Mouse (Mus musculus): ENCODE measurements around the gene Uts2. TPM values are rescaled to one million over a fixed set of nuclear protein-coding genes. Genes with fewer than 3 reads are reported as not detected.
"Not testable (repeated sequence)": the region's sequence is repeated elsewhere in the genome, so short reads cannot be mapped to it uniquely, and the experiment has no call there.

The Uts2 gene
- polyA plus RNA-seq, 1 experiment from 2014 or later: not detected

- Histone ChIP-seq H3K9ac (ENCODE audit: low read length) (no peak overlapping the region), H3K4me3 (ENCODE audit: control insufficient read depth in 1 of 2, insufficient read depth in 1 of 2, low read depth in 1 of 2, low read length in 2 of 2) (no peak overlapping the region), H3K9me3 (ENCODE audit: control insufficient read depth, low read length) (no peaks in the 10 kb centered on the region), H3K27ac (replicated peaks in 1 of 2; ENCODE audit: control insufficient read depth in 1 of 2, insufficient read depth in 1 of 2, low read depth in 2 of 2, low read length in 2 of 2) (no peak overlapping the region), H3K36me3 (ENCODE audit: control insufficient read depth, insufficient read depth, low read length) (peaks cover 37% of the 10 kb centered on the region), H3K4me2 (ENCODE audit: low read length) (no peak overlapping the region), H3K4me1 (ENCODE audit: control insufficient read depth in 2 of 2, insufficient read depth in 2 of 2, low read length in 2 of 2) (peaks cover 0 to 4% of the 10 kb centered on the region in 2 experiments; a peak in 1 of 4 replicates), H3K27me3 (ENCODE audit: control insufficient read depth, insufficient read depth, low read length) (no peaks in the 10 kb centered on the region)
- 89% methylated on average over 10 of the region's 10 CpGs for WGBS
- ATAC-seq (ENCODE audit: insufficient number of reproducible peaks, insufficient read depth, low FRiP score, low read depth): no peak
These were observed 19.0 kb downstream of the Uts2 start for GRCm38 (mm10) chr4:151015946-151016345.

GRCm38 (mm10) chr4:151017356-151017755 lies 20.5 kb downstream of the Uts2 start:
- not testable (repeated sequence) for ATAC-seq (ENCODE audit: insufficient number of reproducible peaks, insufficient read depth, low FRiP score, low read depth); H3K9ac ChIP-seq (ENCODE audit: low read length); H3K9me3 ChIP-seq (ENCODE audit: control insufficient read depth, low read length); H3K27ac ChIP-seq (replicated peaks in 1 of 2; ENCODE audit: control insufficient read depth in 1 of 2, insufficient read depth in 1 of 2, low read depth in 2 of 2, low read length in 2 of 2); H3K4me2 ChIP-seq (ENCODE audit: low read length); H3K27me3 ChIP-seq (ENCODE audit: control insufficient read depth, insufficient read depth, low read length); H3K4me1 ChIP-seq (ENCODE audit: control insufficient read depth in 2 of 2, insufficient read depth in 2 of 2, low read length in 2 of 2); H3K4me3 ChIP-seq (ENCODE audit: control insufficient read depth in 1 of 2, insufficient read depth in 1 of 2, low read depth in 1 of 2, low read length in 2 of 2)
- WGBS: 83% methylated on average over 1 of the region's 1 CpGs
- peaks cover 47% of the 10 kb centered on the region for H3K36me3 ChIP-seq (ENCODE audit: control insufficient read depth, insufficient read depth, low read length)

- H3K36me3 ChIP-seq (ENCODE audit: control insufficient read depth, insufficient read depth, low read length): peaks cover 37% of the 10 kb centered on the region
- WGBS: 31% methylated on average over 9 of the region's 9 CpGs
- peaks cover 0 to 3% of the 10 kb centered on the region in 2 experiments; a peak in 1 of 4 replicates for H3K4me1 ChIP-seq (ENCODE audit: control insufficient read depth in 2 of 2, insufficient read depth in 2 of 2, low read length in 2 of 2)
- H3K9me3 ChIP-seq (ENCODE audit: control insufficient read depth, low read length): no peaks in the 10 kb centered on the region
- no peak overlapping the region for H3K9ac ChIP-seq (ENCODE audit: low read length)
- no peak for ATAC-seq (ENCODE audit: insufficient number of reproducible peaks, insufficient read depth, low FRiP score, low read depth)
- H3K27me3 ChIP-seq (ENCODE audit: control insufficient read depth, insufficient read depth, low read length): no peaks in the 10 kb centered on the region
- no peak overlapping the region for H3K4me3 ChIP-seq (ENCODE audit: control insufficient read depth in 1 of 2, insufficient read depth in 1 of 2, low read depth in 1 of 2, low read length in 2 of 2)
- H3K27ac ChIP-seq (replicated peaks in 1 of 2; ENCODE audit: control insufficient read depth in 1 of 2, insufficient read depth in 1 of 2, low read depth in 2 of 2, low read length in 2 of 2): no peak overlapping the region
- no peak overlapping the region for H3K4me2 ChIP-seq (ENCODE audit: low read length)
These were observed 27.3 kb downstream of the Uts2 start for GRCm38 (mm10) chr4:151024152-151024551.

GRCm38 (mm10) chr4:151027001-151027400 lies 30.1 kb downstream of the Uts2 start:
- Histone ChIP-seq H3K27me3 (ENCODE audit: control insufficient read depth, insufficient read depth, low read length) (no peaks in the 10 kb centered on the region), H3K4me2 (ENCODE audit: low read length) (no peak overlapping the region), H3K9ac (ENCODE audit: low read length) (no peak overlapping the region), H3K27ac (replicated peaks in 1 of 2; ENCODE audit: control insufficient read depth in 1 of 2, insufficient read depth in 1 of 2, low read depth in 2 of 2, low read length in 2 of 2) (no peak overlapping the region), H3K36me3 (ENCODE audit: control insufficient read depth, insufficient read depth, low read length) (peaks cover 32% of the 10 kb centered on the region), H3K4me3 (ENCODE audit: control insufficient read depth in 1 of 2, insufficient read depth in 1 of 2, low read depth in 1 of 2, low read length in 2 of 2) (no peak overlapping the region), H3K9me3 (ENCODE audit: control insufficient read depth, low read length) (no peaks in the 10 kb centered on the region), H3K4me1 (ENCODE audit: control insufficient read depth in 2 of 2, insufficient read depth in 2 of 2, low read length in 2 of 2) (peaks cover 0 to 3% of the 10 kb centered on the region in 2 experiments; a peak in 1 of 4 replicates)
- WGBS: 45% methylated on average over 6 of the region's 6 CpGs
- ATAC-seq (ENCODE audit: insufficient number of reproducible peaks, insufficient read depth, low FRiP score, low read depth): no peak

GRCm38 (mm10) chr4:151036521-151036920 lies 39.6 kb downstream of the Uts2 start:
- Histone ChIP-seq H3K27me3 (ENCODE audit: control insufficient read depth, insufficient read depth, low read length) (no peaks in the 10 kb centered on the region), H3K36me3 (ENCODE audit: control insufficient read depth, insufficient read depth, low read length) (peaks cover 27% of the 10 kb centered on the region), H3K9ac (ENCODE audit: low read length) (no peak overlapping the region), H3K4me2 (ENCODE audit: low read length) (no peak overlapping the region), H3K4me3 (ENCODE audit: control insufficient read depth in 1 of 2, insufficient read depth in 1 of 2, low read depth in 1 of 2, low read length in 2 of 2) (no peak overlapping the region), H3K27ac (replicated peaks in 1 of 2; ENCODE audit: control insufficient read depth in 1 of 2, insufficient read depth in 1 of 2, low read depth in 2 of 2, low read length in 2 of 2) (no peak overlapping the region), H3K9me3 (ENCODE audit: control insufficient read depth, low read length) (no peaks in the 10 kb centered on the region), H3K4me1 (ENCODE audit: control insufficient read depth in 2 of 2, insufficient read depth in 2 of 2, low read length in 2 of 2) (peaks cover 2 to 4% of the 10 kb centered on the region in 2 experiments; a peak in 2 of 4 replicates)
- 77% methylated on average over 7 of the region's 7 CpGs for WGBS
- no peak for ATAC-seq (ENCODE audit: insufficient number of reproducible peaks, insufficient read depth, low FRiP score, low read depth)

- peaks cover 18% of the 10 kb centered on the region; the same call in 1 of the 2 replicates for H3K36me3 ChIP-seq (ENCODE audit: control insufficient read depth, insufficient read depth, low read length)
- WGBS: 80% methylated on average over 11 of the region's 11 CpGs
- peaks cover 4 to 6% of the 10 kb centered on the region in 2 experiments; a peak in 2 of 4 replicates for H3K4me1 ChIP-seq (ENCODE audit: control insufficient read depth in 2 of 2, insufficient read depth in 2 of 2, low read length in 2 of 2)
- H3K9me3 ChIP-seq (ENCODE audit: control insufficient read depth, low read length): no peaks in the 10 kb centered on the region
- no peak for ATAC-seq (ENCODE audit: insufficient number of reproducible peaks, insufficient read depth, low FRiP score, low read depth)
- H3K4me3 ChIP-seq (ENCODE audit: control insufficient read depth in 1 of 2, insufficient read depth in 1 of 2, low read depth in 1 of 2, low read length in 2 of 2): no peak overlapping the region
- H3K9ac ChIP-seq (ENCODE audit: low read length): no peak overlapping the region
- no peaks in the 10 kb centered on the region for H3K27me3 ChIP-seq (ENCODE audit: control insufficient read depth, insufficient read depth, low read length)
- H3K27ac ChIP-seq (replicated peaks in 1 of 2; ENCODE audit: control insufficient read depth in 1 of 2, insufficient read depth in 1 of 2, low read depth in 2 of 2, low read length in 2 of 2): no peak overlapping the region
- H3K4me2 ChIP-seq (ENCODE audit: low read length): no peak overlapping the region
These were observed 40.9 kb downstream of the Uts2 start for GRCm38 (mm10) chr4:151037800-151038199.

GRCm38 (mm10) chr4:151041506-151041905 lies 44.6 kb downstream of the Uts2 start:
- no peaks in the 10 kb centered on the region for H3K27me3 ChIP-seq (ENCODE audit: control insufficient read depth, insufficient read depth, low read length)
- H3K27ac ChIP-seq (replicated peaks in 1 of 2; ENCODE audit: control insufficient read depth in 1 of 2, insufficient read depth in 1 of 2, low read depth in 2 of 2, low read length in 2 of 2): 0 out of 4 replicates have a peak overlapping the region, but pooled peaks have one; percentile 20 to 34
- ATAC-seq (ENCODE audit: insufficient number of reproducible peaks, insufficient read depth, low FRiP score, low read depth): no peak
- no peak overlapping the region for H3K4me3 ChIP-seq (ENCODE audit: control insufficient read depth in 1 of 2, insufficient read depth in 1 of 2, low read depth in 1 of 2, low read length in 2 of 2)
- WGBS: 55% methylated on average over 5 of the region's 5 CpGs
- peak overlapping the region; percentile 21; the same call in 1 of the 2 replicates for H3K9ac ChIP-seq (ENCODE audit: low read length)
- peaks cover 7 to 21% of the 10 kb centered on the region in 2 experiments for H3K4me1 ChIP-seq (ENCODE audit: control insufficient read depth in 2 of 2, insufficient read depth in 2 of 2, low read length in 2 of 2)
- H3K36me3 ChIP-seq (ENCODE audit: control insufficient read depth, insufficient read depth, low read length): peaks cover 13% of the 10 kb centered on the region
- 0 out of 2 replicates have a peak overlapping the region, but pooled peaks have one; percentile 26 for H3K4me2 ChIP-seq (ENCODE audit: low read length)
- no peaks in the 10 kb centered on the region for H3K9me3 ChIP-seq (ENCODE audit: control insufficient read depth, low read length)

- H3K9ac ChIP-seq (ENCODE audit: low read length): peak overlapping the region; percentile 78
- WGBS: 45% methylated on average over 5 of the region's 5 CpGs
- H3K36me3 ChIP-seq (ENCODE audit: control insufficient read depth, insufficient read depth, low read length): peaks cover 20% of the 10 kb centered on the region
- no peak for ATAC-seq (ENCODE audit: insufficient number of reproducible peaks, insufficient read depth, low FRiP score, low read depth)
- peak overlapping the region; percentile 93 for H3K4me2 ChIP-seq (ENCODE audit: low read length)
- H3K4me1 ChIP-seq (ENCODE audit: control insufficient read depth in 2 of 2, insufficient read depth in 2 of 2, low read length in 2 of 2): peaks cover 7 to 21% of the 10 kb centered on the region in 2 experiments
- H3K9me3 ChIP-seq (ENCODE audit: control insufficient read depth, low read length): no peaks in the 10 kb centered on the region
- H3K27ac ChIP-seq (replicated peaks in 1 of 2; ENCODE audit: control insufficient read depth in 1 of 2, insufficient read depth in 1 of 2, low read depth in 2 of 2, low read length in 2 of 2): no peak overlapping the region
- no peaks in the 10 kb centered on the region for H3K27me3 ChIP-seq (ENCODE audit: control insufficient read depth, insufficient read depth, low read length)
- peak overlapping the region in 1 of 2 experiments; percentile 58; a peak in 2 of 4 replicates for H3K4me3 ChIP-seq (ENCODE audit: control insufficient read depth in 1 of 2, insufficient read depth in 1 of 2, low read depth in 1 of 2, low read length in 2 of 2)
These were observed 46.4 kb downstream of the Uts2 start for GRCm38 (mm10) chr4:151043281-151043680.

Measured in heart, embryonic 14.5 days (tissue).